ENCODE assay signal across 9 mouse cellular contexts in the genomic region with DNA sequence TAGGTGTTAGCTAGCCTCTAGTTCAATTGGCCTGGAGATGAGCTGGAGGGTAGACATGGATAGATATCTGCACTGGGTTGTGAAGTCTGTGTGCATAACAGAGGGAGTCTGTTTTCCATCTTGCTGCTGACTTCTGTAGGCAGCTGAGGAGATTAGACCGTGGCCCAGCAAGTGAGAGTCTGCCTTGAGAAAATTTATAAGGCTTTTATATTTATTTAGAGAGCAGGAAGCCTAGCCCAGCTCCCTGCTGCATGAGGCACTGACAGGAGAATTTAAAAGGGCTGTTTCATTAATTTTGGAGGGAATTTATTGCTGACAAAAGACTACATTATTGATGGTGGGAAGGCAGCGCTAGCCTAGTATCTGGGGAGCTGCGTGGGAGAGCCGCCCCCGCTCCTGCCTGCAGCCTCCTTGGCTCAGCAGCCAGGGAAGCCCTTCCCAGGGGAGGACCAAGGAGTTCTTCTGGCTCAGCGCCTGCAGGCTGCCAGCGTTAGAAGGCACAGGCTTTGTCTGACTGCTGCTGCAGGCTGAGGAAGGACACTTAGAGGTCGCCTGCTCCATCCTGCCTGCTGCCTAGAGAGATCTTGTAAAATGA.
DNase-seq lines count a peak whose midpoint lies in the region; ATAC-seq and TF ChIP-seq lines count a peak whose summit lies in the region.
"Had no signal": no experiment of that assay in that cellular context is flagged by ENCODE, and none has a peak within 500 bp of the region (broad histone marks: within the 10 kb centered on the region; RNA-seq: fewer than 3 reads in every experiment).

No protein-coding gene starts in this region.

- peak overlapping the region; percentile 38 for H3K9ac ChIP-seq in forebrain, embryonic 16.5 days (replicated peaks; ENCODE audit: low read depth, low read length)

- peak overlapping the region; percentile 41 for H3K4me2 ChIP-seq in forebrain, embryonic 16.5 days (ENCODE audit: low read length)

- peak; percentile 99 for ATAC-seq in forebrain, embryonic 16.5 days

- no peaks in the 10 kb centered on the region for H3K27me3 ChIP-seq in heart, embryonic 10.5 days (ENCODE audit: insufficient read depth, poor library complexity, severe bottlenecking)
- no peaks in the 10 kb centered on the region for H3K27me3 ChIP-seq in forebrain, embryonic 16.5 days (replicated peaks; ENCODE audit: control insufficient read depth, insufficient read depth, low read length)
- no peaks in the 10 kb centered on the region for H3K27me3 ChIP-seq in midbrain, embryonic 10.5 days (ENCODE audit: low read depth, poor library complexity, severe bottlenecking)
- H3K27me3 ChIP-seq: megakaryocyte, embryonic 14.5 days had no signal

- intact Hi-C loops in heart, postnatal 25 days (cut with DNase I), result no loop called here
- intact Hi-C loops in gastrocnemius, adult 2 months (cut with DNase I), result no loop called here

- TF ChIP-seq CTCF in gastrocnemius, adult 2 months (IDR thresholded peaks at IDR 0.05), result no peak

- H3K4me1 ChIP-seq in heart, embryonic 10.5 days, result peaks cover 6% of the 10 kb centered on the region; the same call in 1 of the 2 replicates
- H3K4me1 ChIP-seq in forebrain, embryonic 16.5 days (replicated peaks; ENCODE audit: control insufficient read depth, insufficient read depth, low read length), result peaks cover 8% of the 10 kb centered on the region
- no peaks in the 10 kb centered on the region; the same call in 1 of the 2 replicates for H3K4me1 ChIP-seq in midbrain, embryonic 10.5 days
- H3K4me1 ChIP-seq: megakaryocyte, embryonic 14.5 days had no signal

- no peaks in the 10 kb centered on the region for H3K36me3 ChIP-seq in heart, embryonic 10.5 days
- H3K36me3 ChIP-seq in forebrain, embryonic 16.5 days (ENCODE audit: control insufficient read depth, insufficient read depth), result no peaks in the 10 kb centered on the region
- no peaks in the 10 kb centered on the region for H3K36me3 ChIP-seq in midbrain, embryonic 10.5 days

- no peak overlapping the region for H3K4me3 ChIP-seq in heart, embryonic 10.5 days
- H3K4me3 ChIP-seq in forebrain, embryonic 16.5 days (replicated peaks; ENCODE audit: low read length), result no peak overlapping the region
- no peak overlapping the region for H3K4me3 ChIP-seq in midbrain, embryonic 10.5 days
- H3K4me3 ChIP-seq in gastrocnemius, adult 2 months, result no peak overlapping the region
- H3K4me3 ChIP-seq: megakaryocyte, embryonic 14.5 days had no signal

- WGBS in heart, embryonic 10.5 days, result 40% methylated on average over 8 of the region's 8 CpGs
- 11% methylated on average over 8 of the region's 8 CpGs for WGBS in forebrain, embryonic 16.5 days
- 38% methylated on average over 8 of the region's 8 CpGs for WGBS in midbrain, embryonic 10.5 days

- no peaks in the 10 kb centered on the region for H3K9me3 ChIP-seq in heart, embryonic 10.5 days
- no peaks in the 10 kb centered on the region for H3K9me3 ChIP-seq in forebrain, embryonic 16.5 days (ENCODE audit: control insufficient read depth, low read length)
- no peaks in the 10 kb centered on the region for H3K9me3 ChIP-seq in midbrain, embryonic 10.5 days (replicated peaks)

- peak; percentile 81 for DNase-seq in heart, embryonic 10.5 days (ENCODE audit: low spot score)
- DNase-seq in heart, postnatal 25 days (ENCODE audit: low spot score), result no peak
- DNase-seq in cerebellum, adult 18-20 months, result peak; percentile 29 to 44
- DNase-seq in layer of hippocampus, adult 11-12 months (ENCODE audit: low spot score), result peak; percentile 73
- peak; percentile 11 for DNase-seq in midbrain, embryonic 10.5 days (ENCODE audit: low spot score)
- peak; percentile 75 for DNase-seq in right cerebral cortex, postnatal 14 days
- no peak for DNase-seq in gastrocnemius, adult 2 months

- H3K27ac ChIP-seq in heart, embryonic 10.5 days, result no peak overlapping the region
- peak overlapping the region; percentile 63 for H3K27ac ChIP-seq in forebrain, embryonic 16.5 days (ENCODE audit: low read length)
- peak overlapping the region; percentile 57 for H3K27ac ChIP-seq in midbrain, embryonic 10.5 days (replicated peaks)
- no peak overlapping the region for H3K27ac ChIP-seq in gastrocnemius, adult 2 months

Comparison
In these comparisons a context has a peak if more than half of its experiments do, and no peak if none do; other contexts are left out.
1. DNase-seq: peak in heart, embryonic 10.5 days (single experiment), cerebellum, adult 18-20 months (2 of 2), layer of hippocampus, adult 11-12 months (single experiment), midbrain, embryonic 10.5 days (single experiment) and right cerebral cortex, postnatal 14 days (single experiment); none in heart, postnatal 25 days (single experiment) and gastrocnemius, adult 2 months (single experiment).
2. H3K27ac ChIP-seq: peak in forebrain, embryonic 16.5 days (single experiment) and midbrain, embryonic 10.5 days (single experiment); none in heart, embryonic 10.5 days (single experiment) and gastrocnemius, adult 2 months (single experiment).